Comparison of ENCODE assay signal across 10 mouse cellular contexts in genomic region chr5:123746253-123746652, GRCm38 (mm10). TPM values are rescaled to one million over a fixed set of nuclear protein-coding genes. Genes with fewer than 3 reads are reported as not detected.
DNase-seq lines count a peak whose midpoint lies in the region; ATAC-seq lines count a peak whose summit lies in the region.
"Had no signal": no experiment of that assay in that cellular context is flagged by ENCODE, and none has a peak within 500 bp of the region (broad histone marks: within the 10 kb centered on the region; RNA-seq: fewer than 3 reads in every experiment).

No protein-coding gene starts in this region.

- ATAC-seq in CD4-positive, CD25-positive, alpha-beta regulatory T cell, adult 4 months = no peak
- no peak for ATAC-seq in megakaryocyte, adult 5-6 weeks (ENCODE audit: poor library complexity, severe bottlenecking)
- no peak for ATAC-seq in limb, embryonic 13.5 days (ENCODE audit: low FRiP score, low read depth)
- ATAC-seq in granulocyte monocyte progenitor cell, adult 5-6 weeks (replicated peaks; ENCODE audit: poor library complexity, severe bottlenecking) = no peak

- no peak overlapping the region for H3K27ac ChIP-seq in limb, embryonic 13.5 days

- 0 out of 2 replicates have a peak overlapping the region, but pooled peaks have one; percentile 25 for H3K9ac ChIP-seq in limb, embryonic 13.5 days

- H3K9me3 ChIP-seq in megakaryocyte, embryonic 14.5 days = no peaks in the 10 kb centered on the region
- no peaks in the 10 kb centered on the region for H3K9me3 ChIP-seq in limb, embryonic 13.5 days

- peak overlapping the region; percentile 85 for H3K4me2 ChIP-seq in limb, embryonic 13.5 days (replicated peaks)

- peak; percentile 32 for DNase-seq in CD4-positive, CD25-positive, alpha-beta regulatory T cell, adult 2 months (ENCODE audit: low read depth, low spot score)
- peak; percentile 4 for DNase-seq in yolk sac, embryonic 10.5 days (ENCODE audit: low spot score)
- DNase-seq in urinary bladder, postnatal 25 days (ENCODE audit: low spot score) = no peak
- DNase-seq: cerebellum, postnatal 10 days; lung, postnatal 14 days had no signal

- H3K4me3 ChIP-seq in megakaryocyte, embryonic 14.5 days (replicated peaks) = peak overlapping the region; percentile 71
- peak overlapping the region; percentile 80 for H3K4me3 ChIP-seq in limb, embryonic 13.5 days

- no peaks in the 10 kb centered on the region for H3K27me3 ChIP-seq in megakaryocyte, embryonic 14.5 days (replicated peaks)
- no peaks in the 10 kb centered on the region for H3K27me3 ChIP-seq in limb, embryonic 13.5 days

- peaks cover 56% of the 10 kb centered on the region for H3K36me3 ChIP-seq in megakaryocyte, embryonic 14.5 days (replicated peaks; ENCODE audit: low read length)
- peaks cover 30% of the 10 kb centered on the region for H3K36me3 ChIP-seq in limb, embryonic 13.5 days

- peaks cover 32% of the 10 kb centered on the region for H3K4me1 ChIP-seq in megakaryocyte, embryonic 14.5 days
- peaks cover 36% of the 10 kb centered on the region for H3K4me1 ChIP-seq in limb, embryonic 13.5 days

RNA-seq across cellular contexts. Expression of gene Rsrc2, which starts 3.0 kb away (rescaled TPM):
- polyA plus RNA-seq in CD4-positive, CD25-positive, alpha-beta regulatory T cell, adult 4 months (2017; shearing (Covaris generic)) = 100 to 1,000 TPM; 160 to 180 TPM
- polyA plus RNA-seq in megakaryocyte, embryonic 14.5 days (2012; ENCODE audit: insufficient read depth, low replicate concordance) = 15.1 TPM in 1 of 2 replicates, not detected in the other
- 109 and 132 TPM in 2 replicates for total RNA-seq in megakaryocyte, adult 5-6 weeks (2015)
- total RNA-seq in megakaryocyte, adult 5-6 weeks (2017) = 193 and 248 TPM in 2 replicates
- 149 and 160 TPM in 2 replicates for polyA plus RNA-seq in limb, embryonic 13.5 days (2015; fragmentation: Nextera tagmentation; extraction: Ambion mirVana)
- 118 TPM in 2 replicates for total RNA-seq in granulocyte monocyte progenitor cell, adult 5-6 weeks (2014; fragmentation: Nextera tagmentation)
- total RNA-seq in granulocyte monocyte progenitor cell, adult 5-6 weeks (2017) = 171 and 227 TPM in 2 replicates

RNA-seq across cellular contexts. Expression of gene Kntc1, which starts 3.3 kb away (rescaled TPM):
- 1 to 10 TPM; 2.8 to 4.2 TPM for polyA plus RNA-seq in CD4-positive, CD25-positive, alpha-beta regulatory T cell, adult 4 months (2017; shearing (Covaris generic))
- 0.78 TPM in 1 of 2 replicates, not detected in the other for polyA plus RNA-seq in megakaryocyte, embryonic 14.5 days (2012; ENCODE audit: insufficient read depth, low replicate concordance)
- 31.9 and 34.2 TPM in 2 replicates for total RNA-seq in megakaryocyte, adult 5-6 weeks (2015)
- total RNA-seq in megakaryocyte, adult 5-6 weeks (2017) = 36.1 and 41.8 TPM in 2 replicates
- 32.0 and 34.4 TPM in 2 replicates for polyA plus RNA-seq in limb, embryonic 13.5 days (2015; fragmentation: Nextera tagmentation; extraction: Ambion mirVana)
- 63.0 and 74.9 TPM in 2 replicates for total RNA-seq in granulocyte monocyte progenitor cell, adult 5-6 weeks (2014; fragmentation: Nextera tagmentation)
- 43.6 and 73.8 TPM in 2 replicates for total RNA-seq in granulocyte monocyte progenitor cell, adult 5-6 weeks (2017)

RNA-seq across cellular contexts. Expression of gene Zcchc8, which starts 25.4 kb away (rescaled TPM):
- polyA plus RNA-seq in CD4-positive, CD25-positive, alpha-beta regulatory T cell, adult 4 months (2017; shearing (Covaris generic)) = 10 to 100 TPM; 55.3 to 67.5 TPM
- 24.3 and 25.8 TPM in 2 replicates for polyA plus RNA-seq in megakaryocyte, embryonic 14.5 days (2012; ENCODE audit: insufficient read depth, low replicate concordance)
- total RNA-seq in megakaryocyte, adult 5-6 weeks (2015) = 43.9 and 65.3 TPM in 2 replicates
- total RNA-seq in megakaryocyte, adult 5-6 weeks (2017) = 122 and 197 TPM in 2 replicates
- 89.6 and 93.4 TPM in 2 replicates for polyA plus RNA-seq in limb, embryonic 13.5 days (2015; fragmentation: Nextera tagmentation; extraction: Ambion mirVana)
- total RNA-seq in granulocyte monocyte progenitor cell, adult 5-6 weeks (2014; fragmentation: Nextera tagmentation) = 53.7 and 66.1 TPM in 2 replicates
- 53.5 and 80.9 TPM in 2 replicates for total RNA-seq in granulocyte monocyte progenitor cell, adult 5-6 weeks (2017)
